Mouse (Mus musculus) urinary bladder, adult 18-20 months (tissue): ENCODE data around the gene Lig3.

Experiments used
- DNase-seq, 2 experiments: peaks; one replicate each; pipeline ENCODE4 v3.0.0; 2022; ENCODE audit warnings: low spot score in 2 of 2, mixed read lengths in 2 of 2

Lig3 gene

DNA sequence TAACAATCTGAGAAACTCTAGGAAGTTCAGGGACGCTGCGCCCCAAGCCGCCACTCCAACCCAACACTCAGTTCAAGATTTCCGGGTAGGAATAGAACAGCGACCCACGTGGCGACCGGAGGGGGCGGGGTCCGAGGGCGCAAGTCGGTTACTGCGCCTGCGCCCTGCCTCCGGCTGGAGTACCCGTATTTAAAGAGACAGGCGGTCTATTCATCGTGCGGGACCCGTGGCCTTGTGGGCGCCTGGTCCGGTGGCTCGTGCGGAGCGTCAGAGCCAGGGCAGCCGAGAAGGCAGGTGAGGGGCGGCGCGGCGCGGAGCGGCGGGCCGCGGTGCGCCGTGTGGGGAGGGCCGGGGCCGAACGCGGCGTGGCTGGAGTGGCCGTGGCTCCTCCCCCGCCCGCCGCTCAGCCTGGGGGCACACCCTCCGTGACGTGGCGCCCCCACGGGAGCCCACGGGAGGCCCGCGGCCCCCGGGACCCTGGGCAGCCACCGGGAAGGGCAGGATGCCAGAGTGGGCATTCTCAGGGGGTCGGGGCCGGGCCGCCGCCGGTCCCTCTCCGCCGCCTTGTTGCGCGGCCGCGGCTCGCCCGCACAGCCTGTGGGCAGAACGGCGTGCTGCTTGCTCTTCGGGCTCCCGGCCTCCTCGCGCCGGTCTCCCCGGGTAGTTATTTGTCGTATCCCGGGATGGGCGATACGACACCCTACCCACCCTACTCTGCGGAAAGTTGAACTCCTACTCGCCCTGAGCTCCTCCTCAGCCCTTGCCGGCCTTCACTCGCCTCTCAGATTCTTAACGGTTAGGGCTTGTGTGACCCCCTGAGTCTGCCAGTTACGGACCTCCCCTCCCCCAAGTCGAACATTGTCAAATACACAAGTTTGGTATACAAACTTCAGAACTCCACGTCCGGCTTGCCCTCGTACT lies at the start of gene Lig3:
Gene Lig3, plus strand, starts transcription at position 126 of the 921 bp plus-strand sequence.
- peak; percentile 89 to 90 for DNase-seq

DNA sequence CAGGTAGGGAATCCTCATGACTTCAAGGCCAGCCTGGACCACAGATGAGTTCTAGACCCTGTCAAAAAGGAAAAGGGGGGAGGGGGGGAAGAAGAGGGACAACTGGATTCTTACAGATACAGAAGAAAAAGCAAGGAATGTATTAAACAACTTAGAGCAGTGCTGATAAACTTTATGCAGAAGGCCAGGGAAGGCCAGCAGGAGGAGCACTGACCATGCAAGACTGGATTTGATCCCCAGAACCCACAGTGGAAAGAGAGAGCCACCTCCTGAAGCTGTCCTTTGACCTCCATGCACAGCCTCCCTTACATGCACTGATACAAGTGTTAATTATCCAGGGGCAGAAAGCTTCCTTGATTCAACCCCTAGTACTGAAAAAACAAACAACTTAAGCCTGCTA lies 46.7 kb upstream of the Lig3 start:
- DNase-seq: no peak

DNA sequence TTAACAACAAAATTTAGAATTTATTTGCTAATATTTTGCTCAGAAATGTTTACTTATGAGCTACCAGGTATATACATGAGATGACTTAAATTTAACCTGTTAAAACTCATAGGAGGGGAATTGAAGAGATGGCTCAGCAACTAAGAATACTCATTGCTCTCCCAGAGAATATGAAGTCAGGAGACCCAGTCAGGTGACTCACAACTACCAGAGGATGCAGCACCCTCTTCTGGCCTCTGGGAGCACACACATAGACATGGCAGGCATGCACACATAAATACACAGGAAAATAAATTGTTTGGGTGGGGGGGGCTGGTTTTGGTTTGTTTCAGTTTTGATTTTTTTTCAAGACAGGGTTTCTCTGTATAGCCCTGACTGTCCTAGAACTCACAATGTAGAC lies 41.9 kb upstream of the Lig3 start:
- DNase-seq: no peak

DNA sequence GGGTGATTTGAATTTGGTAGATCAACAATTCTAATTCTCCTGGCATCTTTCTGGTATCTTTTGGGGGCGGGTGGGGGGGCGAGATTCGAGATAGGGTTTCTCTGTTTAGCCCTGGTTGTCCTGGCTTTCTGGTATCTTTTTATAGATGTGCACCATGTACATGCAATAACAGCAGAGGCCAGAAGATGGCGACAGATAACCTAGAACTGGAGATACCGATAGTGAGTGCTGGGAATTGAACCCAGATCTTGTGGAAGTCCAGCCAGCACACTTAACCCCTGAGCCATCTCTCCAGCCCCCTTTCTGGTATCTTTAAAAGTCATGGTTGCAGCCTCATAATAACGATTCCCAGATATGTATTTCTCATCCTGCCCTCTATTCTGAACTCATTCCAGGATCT lies 34.8 kb upstream of the Lig3 start:
- peak in 1 of 2 experiments; percentile 14 for DNase-seq

DNA sequence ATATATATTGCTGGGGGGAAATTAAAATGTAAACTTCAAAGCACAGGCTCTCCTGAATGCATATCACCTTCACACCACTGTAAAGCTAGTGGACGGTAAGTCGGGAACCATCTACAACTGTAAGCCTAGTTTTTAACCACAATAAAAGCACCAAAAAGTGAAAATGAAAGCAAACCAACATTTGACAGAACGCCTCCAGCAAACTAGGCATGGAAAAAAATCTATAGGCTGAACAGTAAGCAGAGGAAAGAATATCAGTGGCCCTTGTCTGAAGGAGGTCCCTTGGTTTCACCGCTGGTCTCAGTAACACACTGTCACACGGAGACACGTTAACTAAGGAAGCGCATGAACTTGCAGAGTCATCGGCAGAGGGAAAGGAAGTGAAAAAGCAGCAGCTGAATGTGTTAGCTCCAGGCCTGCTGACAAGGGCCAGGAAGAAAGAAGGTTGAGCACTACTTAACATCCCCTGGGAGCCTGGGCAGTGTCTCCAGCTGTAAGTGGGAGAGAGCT lies 34.0 kb upstream of the Lig3 start:
- peak in 1 of 2 experiments; percentile 1 for DNase-seq

DNA sequence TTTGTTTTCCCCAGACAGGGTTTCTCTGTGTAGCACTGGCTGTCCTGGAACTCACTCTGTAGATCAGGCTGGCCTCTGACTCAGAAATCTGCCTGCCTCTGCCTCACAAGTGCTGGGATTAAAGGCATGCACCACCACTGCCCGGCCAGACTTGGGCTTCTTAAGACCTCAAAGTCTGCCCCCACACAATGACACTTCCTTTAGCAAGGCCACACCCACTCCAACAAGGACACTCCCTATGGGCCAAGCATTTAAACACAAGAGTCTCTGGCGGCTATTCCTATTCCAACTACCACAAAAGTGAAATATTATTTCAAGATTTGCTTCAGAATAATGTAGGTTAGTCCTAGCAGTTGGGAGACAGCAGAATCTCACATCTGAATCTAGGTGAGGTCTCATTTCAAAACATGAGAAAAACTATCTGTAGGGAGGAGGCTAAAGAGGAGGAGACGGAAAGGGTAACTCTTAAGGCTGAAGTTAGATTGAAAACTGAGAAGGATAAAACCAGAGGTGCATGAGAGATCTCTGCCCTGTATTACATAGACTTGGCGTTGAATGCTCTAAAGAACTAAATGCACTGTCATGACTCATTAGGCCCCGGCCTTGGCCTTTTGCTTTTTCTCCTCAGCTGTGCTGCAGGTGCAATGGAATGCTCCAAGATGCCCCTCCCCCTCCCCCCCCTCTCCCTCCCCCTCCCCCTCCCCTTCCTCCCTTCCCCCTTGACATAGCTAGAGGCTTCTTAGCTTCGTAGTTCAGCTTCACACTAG lies 28.4 kb upstream of the Lig3 start:
- no peak for DNase-seq

DNA sequence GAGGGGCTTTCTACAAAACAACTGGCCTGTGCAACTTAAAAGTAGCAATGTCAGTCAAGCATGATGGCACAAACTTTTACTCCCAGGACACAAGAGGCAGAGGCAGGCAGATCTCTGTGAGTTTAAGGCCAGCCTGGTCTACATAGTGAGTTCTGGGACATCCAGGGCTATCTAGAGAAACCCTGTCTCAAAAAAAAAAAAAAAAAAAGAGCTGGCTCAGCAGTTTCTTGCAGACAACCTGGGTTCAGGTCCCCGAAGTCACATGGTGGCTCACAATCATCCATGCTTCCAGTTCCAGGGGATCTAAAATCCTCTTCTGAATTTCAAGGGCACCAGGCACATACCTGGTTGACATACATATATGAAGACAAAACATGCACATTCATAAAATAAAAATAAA lies 25.0 kb upstream of the Lig3 start:
- no peak for DNase-seq

DNA sequence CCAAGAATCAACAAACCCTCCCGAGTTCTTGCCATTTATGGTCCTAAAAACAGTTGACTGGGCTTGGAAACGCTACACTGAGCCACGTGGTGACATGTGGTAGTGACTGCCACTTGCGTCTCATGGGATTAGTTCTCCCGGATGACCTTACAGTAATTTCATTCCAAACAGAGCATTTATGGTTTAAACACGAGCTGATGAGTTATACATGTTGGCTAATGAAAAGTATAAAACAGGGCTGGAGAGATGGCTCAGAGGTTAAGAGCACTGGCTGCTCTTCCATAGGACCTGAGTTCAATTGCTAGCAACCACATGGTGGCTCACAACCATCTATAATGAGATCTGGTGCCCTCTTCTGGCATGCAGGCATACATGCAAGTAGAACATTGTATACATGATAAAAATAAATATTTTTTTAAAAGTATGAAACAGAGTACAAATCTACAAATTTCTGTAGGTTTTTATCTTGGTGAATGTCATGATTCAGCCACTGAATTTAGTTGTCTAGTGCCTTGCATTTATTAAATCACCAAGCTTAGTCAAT lies 18.6 kb upstream of the Lig3 start:
- no peak for DNase-seq

DNA sequence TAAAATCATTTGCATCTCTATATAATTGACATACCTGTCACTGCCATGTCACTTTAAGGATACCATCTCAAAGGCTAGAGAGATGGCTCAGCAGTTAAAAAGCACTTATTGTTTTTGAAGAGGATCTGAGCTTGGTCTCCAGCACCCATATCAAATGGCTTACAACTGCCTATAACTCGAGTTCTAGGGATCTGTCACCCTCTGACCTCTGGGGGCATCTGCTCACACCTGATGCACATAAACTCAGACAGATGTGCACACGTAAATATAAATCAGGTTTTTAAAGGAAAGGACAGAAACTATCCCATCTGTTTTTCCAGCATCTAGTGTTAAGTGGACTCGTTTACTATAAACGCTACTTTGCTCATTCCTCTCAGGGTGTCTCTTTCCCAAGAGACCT lies 17.6 kb upstream of the Lig3 start:
- no peak for DNase-seq

DNA sequence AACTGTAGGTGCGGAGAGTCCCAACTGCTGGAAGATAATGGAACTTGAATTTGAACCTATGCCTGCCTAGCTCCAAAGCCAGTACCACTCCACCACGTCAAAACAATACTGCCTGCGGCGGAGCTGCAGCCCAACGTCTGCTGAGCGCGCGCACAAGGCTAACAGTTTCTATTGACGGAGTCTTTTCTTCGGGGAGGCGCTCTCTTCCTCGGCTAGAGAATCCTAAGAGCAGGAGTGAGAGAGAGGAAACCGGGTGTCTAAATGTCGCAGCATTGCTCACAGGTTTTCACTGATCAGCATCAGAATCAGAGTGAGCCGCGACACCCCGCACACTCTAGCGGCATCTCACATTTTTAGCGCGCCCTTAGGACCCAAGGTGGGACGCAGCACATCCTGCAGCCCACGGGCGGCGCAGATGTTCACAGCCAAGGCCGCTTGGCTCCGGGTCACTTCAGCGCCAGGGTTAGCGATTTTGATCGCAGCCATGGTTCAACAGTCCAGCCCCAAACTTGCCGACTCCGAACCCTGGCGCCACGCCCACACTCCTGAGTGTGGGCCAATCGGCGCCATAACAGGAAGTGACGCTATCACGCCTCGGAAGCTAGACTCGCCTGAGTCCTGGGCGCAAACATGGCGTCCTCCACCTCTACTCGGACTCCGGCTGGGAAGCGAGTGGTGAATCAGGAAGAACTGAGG lies 17.0 kb upstream of the Lig3 start, which contains the start of the genes Cct6b and Zfp830:
Gene Cct6b, minus strand, starts transcription at position 580 of the 696 bp plus-strand sequence.
Gene Zfp830, plus strand, starts transcription at position 604 of the 696 bp plus-strand sequence.
- peak in 1 of 2 experiments; percentile 90 for DNase-seq

DNA sequence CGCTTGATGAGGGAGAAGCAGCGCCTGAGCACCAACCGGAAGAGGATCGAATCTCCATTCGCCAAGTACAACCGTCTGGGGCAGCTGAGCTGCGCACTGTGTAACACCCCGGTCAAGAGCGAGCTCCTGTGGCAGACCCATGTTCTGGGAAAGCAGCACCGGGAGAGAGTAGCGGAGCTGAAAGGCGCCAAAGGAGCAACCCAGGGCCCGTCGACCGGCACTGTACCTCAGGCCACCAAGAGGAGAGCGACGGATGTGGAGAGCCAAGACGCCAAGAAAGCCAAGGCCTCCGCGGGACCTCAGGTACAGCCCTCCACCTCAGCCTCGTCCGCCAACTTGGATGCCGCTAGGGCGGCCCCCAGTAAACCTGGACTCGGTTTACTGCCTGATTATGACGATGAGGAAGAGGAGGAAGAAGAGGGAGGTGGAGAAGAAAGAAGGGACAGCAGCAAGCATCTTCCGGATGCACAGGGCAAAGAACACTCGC lies 16.4 kb upstream of the Lig3 start:
- DNase-seq: peak in 1 of 2 experiments; percentile 87

DNA sequence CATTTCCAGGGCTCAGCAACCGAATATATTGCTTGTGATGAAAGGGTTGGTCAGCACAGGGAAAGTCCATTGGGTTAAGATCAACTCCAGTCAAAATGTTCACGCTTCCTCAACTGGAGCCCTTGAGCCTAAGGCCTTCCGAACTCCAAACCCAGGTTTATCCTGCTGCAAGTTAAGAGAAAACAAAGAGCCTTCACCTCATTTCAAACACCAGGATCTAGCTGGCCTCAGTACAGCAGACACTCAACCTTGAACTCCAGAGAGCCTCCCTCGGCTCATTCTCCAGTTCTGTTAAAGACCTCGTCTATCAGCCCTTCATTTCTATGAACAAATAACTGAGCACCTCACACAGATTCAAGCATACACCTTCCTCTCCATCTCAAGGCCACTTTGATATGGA lies 774 bp upstream of the Lig3 start:
- DNase-seq: no peak

DNA sequence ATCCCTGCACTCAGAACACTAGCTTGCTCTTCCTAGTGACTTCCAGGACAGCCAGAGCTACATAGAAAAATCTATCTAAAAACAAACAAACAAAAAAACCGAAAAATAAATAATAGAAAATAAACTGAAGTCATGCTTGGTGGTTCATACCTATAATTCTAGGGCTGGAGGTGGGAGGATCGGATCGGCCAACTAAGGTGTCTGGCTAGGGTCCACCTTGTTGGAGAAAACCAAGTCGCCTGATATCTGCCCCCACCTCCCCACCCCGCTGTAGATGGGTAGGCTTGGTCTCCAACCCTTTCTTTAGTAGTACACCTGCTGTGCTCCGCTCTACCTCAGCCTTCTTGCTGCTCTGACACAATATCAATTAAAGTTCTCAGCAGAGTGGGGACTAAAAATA lies 1.3 kb downstream of the Lig3 start:
- DNase-seq: no peak

DNA sequence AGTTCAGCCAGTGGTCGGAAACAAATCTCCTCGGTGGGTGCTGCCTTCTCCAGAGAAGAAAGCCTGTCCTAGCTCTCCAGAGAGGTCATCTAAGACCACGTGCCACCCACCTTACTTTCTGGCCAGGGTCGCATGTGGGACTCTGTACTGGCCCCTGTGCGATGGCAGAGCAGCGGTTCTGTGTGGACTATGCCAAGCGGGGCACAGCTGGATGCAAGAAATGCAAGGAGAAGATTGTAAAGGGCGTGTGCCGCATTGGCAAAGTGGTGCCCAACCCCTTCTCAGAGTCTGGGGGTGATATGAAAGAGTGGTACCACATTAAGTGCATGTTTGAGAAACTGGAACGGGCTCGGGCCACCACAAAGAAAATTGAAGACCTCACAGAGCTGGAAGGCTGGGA lies 2.5 kb downstream of the Lig3 start:
- no peak for DNase-seq

DNA sequence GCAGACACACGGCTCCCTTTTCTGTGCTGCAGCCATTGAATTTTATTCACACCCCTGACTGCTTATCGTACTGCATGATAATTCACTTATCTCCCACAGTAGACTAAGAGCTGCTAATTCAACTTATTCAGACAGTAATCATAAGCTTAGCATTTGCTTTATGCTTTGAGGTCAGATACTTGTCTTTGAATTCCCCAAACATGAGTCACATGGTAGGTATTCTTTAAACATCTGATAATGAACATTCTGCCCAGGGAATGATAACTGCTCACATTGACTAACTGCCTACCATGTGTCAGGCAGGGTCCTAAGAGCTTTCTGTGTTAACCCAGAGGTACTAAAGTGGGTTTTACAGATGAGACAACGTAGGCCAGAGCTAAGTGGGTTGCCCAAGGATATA lies 25.7 kb downstream of the Lig3 start:
- no peak for DNase-seq

DNA sequence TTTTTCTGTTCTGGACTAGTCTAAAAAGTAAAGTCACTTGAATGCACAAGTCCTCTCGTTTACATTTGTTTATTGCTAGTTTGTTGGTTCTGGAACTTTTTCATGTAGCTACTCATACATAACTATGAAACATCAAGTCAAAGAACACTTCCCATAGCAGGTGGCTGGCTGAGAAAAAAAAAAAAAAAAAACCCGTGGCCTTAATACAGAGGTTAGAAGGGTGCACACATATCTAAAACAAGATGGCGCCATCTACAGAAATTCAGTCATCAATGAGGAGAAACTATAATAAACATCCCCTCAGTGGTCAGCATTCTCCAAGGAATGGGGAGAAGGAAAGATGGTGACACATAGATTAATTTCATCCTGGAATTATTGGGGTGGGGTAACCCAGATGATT lies 26.5 kb downstream of the Lig3 start:
- no peak for DNase-seq

DNA sequence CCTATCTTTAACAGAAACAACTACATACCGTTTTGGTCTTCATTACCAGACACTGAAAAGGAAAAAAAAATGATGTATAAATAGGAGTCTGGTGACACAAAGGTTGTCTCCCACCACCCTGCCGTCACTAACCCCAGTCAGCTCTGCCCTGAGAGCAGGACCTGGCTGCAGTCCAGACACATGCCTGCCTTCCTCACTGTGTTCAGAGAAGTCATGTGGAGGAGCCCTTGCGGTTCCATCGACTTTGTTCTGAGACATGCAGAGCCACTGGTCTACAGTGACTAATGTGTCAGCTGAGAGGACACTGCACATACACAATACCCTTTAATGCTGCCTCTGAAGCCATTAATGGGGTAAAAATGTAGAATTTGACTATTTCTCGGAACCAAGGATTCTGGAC lies 27.6 kb downstream of the Lig3 start:
- no peak for DNase-seq

DNA sequence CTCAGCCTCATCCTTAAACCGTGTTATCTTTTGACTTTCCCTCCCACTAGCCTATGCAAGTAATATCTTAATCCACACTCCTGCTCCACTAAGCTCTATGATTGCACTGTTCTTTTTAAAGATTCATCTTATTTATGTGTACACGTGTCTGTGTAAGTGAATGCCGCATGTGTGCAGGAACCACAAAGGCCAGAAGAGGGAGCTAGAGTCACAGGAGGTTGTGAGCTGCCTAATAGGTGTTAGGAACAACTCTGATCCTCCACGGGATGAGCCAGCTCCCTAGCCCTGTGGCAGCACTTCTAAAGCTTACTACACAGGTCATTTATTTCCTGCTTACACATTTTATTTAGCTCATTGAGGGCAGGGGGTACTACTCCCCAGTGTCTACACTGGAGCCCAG lies 38.4 kb downstream of the Lig3 start:
- DNase-seq: no peak

DNA sequence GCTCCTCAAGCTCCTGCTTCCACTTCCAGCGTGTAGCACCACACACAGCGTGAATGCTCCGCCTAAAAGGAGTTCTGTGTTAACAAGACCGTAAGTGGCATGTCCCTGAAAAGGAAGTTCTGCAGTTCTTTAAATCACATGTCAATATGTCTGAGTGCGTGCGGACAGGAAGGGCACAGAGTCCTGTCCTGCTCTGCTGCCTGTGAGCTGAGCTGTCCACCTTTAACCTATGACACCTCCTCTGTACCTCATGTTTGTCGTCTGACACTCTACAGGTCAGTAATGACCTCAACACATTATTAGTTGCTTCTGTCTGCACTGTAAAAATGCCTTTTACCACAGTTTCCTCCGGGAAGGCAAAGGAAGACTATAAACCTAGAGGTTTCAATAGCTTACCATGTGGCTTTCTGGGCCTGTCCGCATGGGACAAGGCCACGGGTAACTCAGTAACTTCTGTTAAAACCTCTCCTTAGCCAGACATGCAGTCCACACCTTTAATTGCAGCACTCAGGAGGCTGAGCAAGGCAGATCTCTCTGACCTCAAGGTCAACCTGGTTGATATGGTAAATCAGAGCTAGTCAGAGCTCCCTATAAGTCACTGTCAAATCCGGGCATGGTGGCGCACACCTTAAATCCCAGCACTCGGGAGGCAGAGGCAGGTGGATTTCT lies 40.0 kb downstream of the Lig3 start:
- no peak for DNase-seq

DNA sequence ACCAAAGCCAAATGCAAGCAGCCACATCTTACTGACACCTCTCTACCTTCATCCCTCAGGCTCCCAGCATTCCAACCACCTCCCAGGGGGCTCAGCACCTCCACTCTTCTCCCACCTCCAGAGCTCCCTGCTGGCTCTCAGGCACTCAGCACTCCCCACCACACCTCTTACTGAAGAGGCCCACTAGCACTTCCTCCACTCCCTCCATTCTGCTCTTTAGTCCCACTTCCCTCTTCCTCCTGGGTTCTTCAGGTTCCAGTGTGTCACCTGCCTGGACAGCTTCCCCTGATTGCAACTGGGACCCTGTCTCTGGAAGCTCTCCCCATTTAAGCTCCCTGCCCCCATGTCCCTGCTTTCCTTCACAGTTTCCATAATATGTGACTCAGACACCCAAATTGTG lies 45.9 kb downstream of the Lig3 start:
- no peak for DNase-seq
